Mouse (Mus musculus) gastrocnemius, postnatal 25 days (tissue): ENCODE results near the gene Galnt18. TPM values are rescaled to one million over a fixed set of nuclear protein-coding genes. Genes with fewer than 3 reads are reported as not detected.

ENCODE experiments used
- DNase-seq: peaks from one replicate; pipeline ENCODE4 v3.0.0; 2022
- microRNA-seq, 2 experiments: library from miRNA; unstranded; fragments of <30 nt; microRNA quantifications; one replicate each; pipeline ENCODE4 v1.2.0; 2021; ENCODE audit warnings: borderline replicate concordance in 2 of 2
- total RNA-seq, 2 experiments: library from RNA; stranded (reverse); gene quantifications; 1 replicate in 1 of 2; 2 replicates in 1 of 2; pipeline ENCODE4 v1.2.3; 2021

Galnt18 gene
- total RNA-seq, 2 experiments from 2014 or later = 4.1 to 5.2 TPM

DNA sequence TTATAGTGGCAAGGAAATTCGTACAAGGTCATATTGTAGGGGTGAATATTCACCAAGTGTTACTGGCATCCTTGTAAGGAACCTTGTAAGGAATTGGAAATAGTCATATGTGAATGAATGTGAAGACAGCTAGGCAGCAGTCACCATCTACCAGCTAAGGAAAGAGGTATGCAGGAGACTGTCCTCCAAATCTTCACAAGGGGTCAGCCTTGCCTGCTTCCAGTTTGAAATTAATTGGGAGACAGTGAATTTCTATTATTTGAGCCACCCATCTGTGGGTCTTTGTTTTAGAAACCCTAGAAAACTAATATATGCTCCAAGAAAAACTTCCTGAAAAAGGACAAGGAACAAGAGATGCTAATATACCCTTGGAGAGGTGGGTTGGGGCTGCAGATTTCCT lies 313.1 kb downstream of the Galnt18 start:
- no peak for DNase-seq

DNA sequence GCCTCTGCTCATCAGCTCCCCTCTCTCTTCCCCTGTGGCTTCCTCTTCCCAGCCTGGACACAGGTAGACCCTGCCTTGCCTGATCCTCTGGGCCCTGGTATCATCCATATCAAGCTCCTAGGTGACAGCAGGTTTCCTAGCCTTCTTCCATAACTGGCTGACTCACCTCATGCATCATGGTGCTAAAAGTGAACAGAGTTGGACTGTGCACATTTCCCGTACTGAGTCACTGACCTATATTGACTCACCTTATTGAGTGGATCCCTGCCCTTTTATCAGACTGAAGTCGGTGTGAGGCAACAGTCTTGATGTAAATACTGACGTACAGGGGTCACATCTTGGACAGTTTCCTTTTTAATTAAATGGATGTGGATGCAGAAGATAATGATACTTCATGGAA lies 313.7 kb downstream of the Galnt18 start:
- no peak for DNase-seq

DNA sequence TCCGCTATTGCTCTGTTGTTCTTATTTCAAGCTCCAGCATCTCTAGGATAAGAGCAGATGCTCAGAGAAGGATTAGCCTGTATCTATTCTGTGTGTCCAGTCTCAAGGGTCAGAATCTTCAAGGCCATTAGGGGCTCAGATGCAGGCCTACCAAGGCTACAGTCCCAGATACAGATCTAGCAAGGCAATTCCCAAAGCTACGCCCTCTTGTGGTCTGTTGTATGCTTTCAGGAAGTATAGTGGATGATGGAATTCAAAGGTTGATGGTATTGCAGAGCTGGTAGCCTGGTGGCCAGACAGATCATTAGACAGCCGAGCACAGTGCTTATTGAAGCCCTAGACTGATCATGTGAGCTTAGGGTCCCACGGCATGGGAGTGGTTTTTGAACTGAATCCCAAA lies 320.1 kb downstream of the Galnt18 start:
- DNase-seq = no peak

DNA sequence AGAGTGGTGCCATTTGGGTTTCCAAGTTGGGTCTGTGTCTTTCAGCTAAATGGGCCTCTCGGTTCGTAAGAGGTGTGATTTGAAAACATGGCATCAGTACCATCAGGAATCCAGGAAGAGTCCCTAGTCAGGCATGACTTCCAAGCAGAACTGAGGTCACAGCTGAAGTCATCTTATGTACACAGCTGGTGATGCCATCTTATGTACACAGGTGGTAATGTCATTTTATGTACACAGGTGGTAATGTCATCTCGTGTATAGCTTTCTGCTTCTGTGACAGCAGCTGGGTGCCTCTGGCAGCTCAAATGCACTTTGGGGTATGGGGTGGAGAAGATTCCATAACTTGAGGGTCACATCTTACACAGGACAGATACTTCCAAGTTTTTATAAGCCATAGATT lies 323.8 kb downstream of the Galnt18 start:
- no peak for DNase-seq

DNA sequence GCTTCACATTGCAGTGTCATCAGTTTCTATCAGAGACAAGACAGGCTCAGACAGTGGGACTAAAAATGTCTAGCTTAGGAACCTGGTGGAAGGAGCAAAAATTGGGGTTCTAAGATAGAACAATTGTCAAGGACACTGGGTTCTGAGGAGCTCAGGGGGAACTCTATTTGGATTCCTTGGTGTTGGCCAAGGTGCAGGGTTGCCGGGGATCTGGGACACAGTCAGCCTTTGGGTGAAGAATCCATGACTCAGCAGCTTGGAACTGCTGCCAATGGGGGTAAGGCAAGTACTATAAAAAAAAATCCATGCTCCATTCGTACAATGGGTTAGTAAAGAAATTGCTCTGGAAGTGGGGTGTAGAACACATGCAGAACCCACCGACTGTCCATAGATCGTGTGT lies 324.2 kb downstream of the Galnt18 start:
- no peak for DNase-seq

DNA sequence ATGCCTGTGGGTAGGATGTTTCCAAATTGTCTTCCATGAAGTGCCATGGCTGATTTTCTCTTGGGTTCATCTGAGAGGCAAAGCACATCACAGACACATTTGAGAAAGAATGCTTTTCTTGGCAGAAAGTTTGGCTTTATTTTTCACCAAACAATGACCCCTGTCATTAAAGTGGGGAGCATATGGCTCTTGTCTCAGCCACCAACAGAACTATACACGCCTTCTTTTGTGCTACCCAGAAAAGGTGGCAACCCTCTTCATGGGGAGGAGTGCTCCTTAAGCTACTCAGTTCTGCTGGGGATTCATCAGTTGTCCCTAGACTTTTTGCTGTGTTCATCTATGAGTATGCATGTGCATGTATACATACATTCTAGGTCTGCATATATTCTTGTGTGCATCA lies 327.8 kb downstream of the Galnt18 start:
- no peak for DNase-seq

DNA sequence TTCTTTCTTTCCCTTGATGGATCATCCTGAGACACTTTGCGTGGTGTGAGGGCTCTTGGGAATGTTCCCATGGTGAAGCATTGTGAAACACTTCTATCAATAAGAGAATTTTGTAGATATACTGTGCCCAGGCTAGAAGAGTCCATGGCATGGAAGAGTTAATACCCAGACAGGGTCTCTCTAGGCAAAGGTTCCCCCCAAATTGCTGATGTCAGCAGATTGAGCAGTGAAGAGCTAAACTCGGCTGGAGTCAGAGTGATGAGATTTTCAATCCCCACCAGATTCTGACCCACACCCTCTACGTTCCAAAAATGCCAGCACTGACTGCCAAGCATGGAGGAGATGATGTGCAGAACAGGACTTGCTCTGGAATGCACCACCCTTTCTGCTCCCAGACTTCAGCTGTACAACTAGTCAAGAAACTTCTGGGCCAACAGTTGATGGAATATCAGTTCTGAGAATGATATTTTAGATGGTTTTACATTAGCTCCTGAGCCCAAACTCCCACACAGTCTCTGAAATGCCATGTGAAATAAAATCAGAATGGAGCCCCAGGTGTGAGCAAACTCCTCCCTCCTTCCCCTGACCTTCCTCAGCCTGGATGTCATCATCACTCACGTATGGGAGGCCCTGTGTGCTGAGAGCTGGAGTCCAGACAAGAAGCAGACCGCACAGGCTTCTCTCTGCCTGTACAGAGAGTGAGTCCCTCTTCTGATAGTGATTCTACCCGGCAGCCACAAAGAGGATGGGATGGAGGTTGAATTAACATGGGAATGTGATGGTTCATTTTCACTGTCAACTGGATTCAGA lies 329.3 kb downstream of the Galnt18 start:
- DNase-seq = no peak

DNA sequence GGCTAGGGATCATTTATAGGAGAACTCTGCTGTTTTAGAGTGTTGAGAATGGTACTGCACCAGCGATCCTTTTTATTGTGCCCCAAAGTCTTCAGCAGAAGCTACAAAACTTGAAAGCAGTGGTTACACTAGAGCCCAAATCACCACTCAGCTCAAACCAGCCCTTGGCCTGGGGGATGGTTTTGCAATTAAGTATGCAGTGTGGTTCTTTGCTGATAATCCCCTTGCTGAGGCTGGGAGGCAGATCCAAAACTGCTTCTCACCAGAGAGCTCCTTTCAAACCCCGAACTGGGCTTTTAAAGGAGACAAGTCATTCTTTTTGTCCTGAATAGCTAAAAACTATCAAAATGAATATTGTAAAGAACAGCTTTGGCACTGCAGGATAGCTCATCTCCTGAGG lies 346.6 kb downstream of the Galnt18 start:
- no peak for DNase-seq

DNA sequence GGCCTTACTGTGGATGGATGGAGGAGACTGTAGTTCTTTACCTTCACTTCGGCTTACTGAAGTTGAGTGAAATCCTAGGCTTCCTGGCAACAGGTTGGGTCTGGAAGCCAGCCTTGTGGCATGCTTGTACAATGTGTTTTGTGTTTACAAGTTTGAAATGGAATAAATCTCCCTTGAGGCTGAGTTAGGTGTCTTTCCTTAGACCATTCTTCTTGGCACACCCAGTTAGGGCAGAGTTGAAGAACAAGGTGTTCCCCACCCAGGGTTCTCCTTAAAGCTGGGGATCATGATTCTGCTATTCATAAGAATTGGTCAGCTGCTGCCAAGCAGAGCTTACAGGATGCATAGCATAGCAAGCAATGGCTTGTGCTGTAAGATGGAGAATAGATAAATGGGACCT lies 352.4 kb downstream of the Galnt18 start:
- DNase-seq = no peak

Small RNA genes lying within 50 kb of the gene (microRNA-seq; reads per million reads assigned to microRNA genes)
- gene Gm25787 = 0 reads per million in 2 experiments

Other genes starting within 250 kb of the Galnt18 start
- 100 to 1,000 TPM; 159 to 169 TPM for gene Usp47, start 243.5 kb upstream of the Galnt18 start, total RNA-seq